ENCODE assay signal across 8 mouse cellular contexts in genomic region chr15:102243229-102244190, GRCm38 (mm10). TPM values are rescaled to one million over a fixed set of nuclear protein-coding genes. Genes with fewer than 3 reads are reported as not detected.
DNase-seq lines count a peak whose midpoint lies in the region; ATAC-seq lines count a peak whose summit lies in the region.

No protein-coding gene starts in this region.

- WGBS in neural tube, embryonic 11.5 days, result 9% methylated on average over 22 of the region's 22 CpGs
- 8% methylated on average over 22 of the region's 22 CpGs for WGBS in embryonic facial prominence, embryonic 10.5 days
- 6% methylated on average over 22 of the region's 22 CpGs for WGBS in limb, embryonic 12.5 days
- 10% methylated on average over 22 of the region's 22 CpGs for WGBS in midbrain, embryonic 14.5 days

- H3K4me3 ChIP-seq in neural tube, embryonic 11.5 days (ENCODE audit: low read depth, low read length), result 0 out of 2 replicates have a peak overlapping the region, but pooled peaks have one; percentile 8
- peak overlapping the region; percentile 76 for H3K4me3 ChIP-seq in embryonic facial prominence, embryonic 10.5 days
- H3K4me3 ChIP-seq in limb, embryonic 12.5 days (replicated peaks), result peak overlapping the region; percentile 67
- no peak overlapping the region for H3K4me3 ChIP-seq in midbrain, embryonic 14.5 days (replicated peaks; ENCODE audit: low read depth, low read length)

- no peak for ATAC-seq in neural tube, embryonic 11.5 days (ENCODE audit: insufficient read depth, low FRiP score, low TSS enrichment)
- no peak for ATAC-seq in limb, embryonic 12.5 days (ENCODE audit: insufficient number of reproducible peaks, insufficient read depth, low FRiP score, low TSS enrichment, low read depth)
- ATAC-seq in midbrain, embryonic 14.5 days (ENCODE audit: low FRiP score, low TSS enrichment), result no peak
- ATAC-seq in erythroid progenitor cell, adult 5-6 weeks (replicated peaks; ENCODE audit: low FRiP score, poor library complexity, severe bottlenecking), result no peak

- intact Hi-C loops in heart, postnatal 10 days (cut with DNase I), result no loop called here

- H3K9me3 ChIP-seq in neural tube, embryonic 11.5 days (ENCODE audit: control insufficient read depth, low read length), result no peaks in the 10 kb centered on the region
- H3K9me3 ChIP-seq in embryonic facial prominence, embryonic 10.5 days, result no peaks in the 10 kb centered on the region
- no peaks in the 10 kb centered on the region for H3K9me3 ChIP-seq in limb, embryonic 12.5 days
- no peaks in the 10 kb centered on the region for H3K9me3 ChIP-seq in midbrain, embryonic 14.5 days (ENCODE audit: control insufficient read depth, low read length)

- peaks cover 17% of the 10 kb centered on the region for H3K27me3 ChIP-seq in neural tube, embryonic 11.5 days (ENCODE audit: control insufficient read depth, insufficient read depth, low read length)
- peaks cover 62% of the 10 kb centered on the region for H3K27me3 ChIP-seq in embryonic facial prominence, embryonic 10.5 days (replicated peaks; ENCODE audit: low read depth, poor library complexity, severe bottlenecking)
- H3K27me3 ChIP-seq in limb, embryonic 12.5 days, result no peaks in the 10 kb centered on the region
- H3K27me3 ChIP-seq in midbrain, embryonic 14.5 days (ENCODE audit: control insufficient read depth, insufficient read depth, low read length), result peaks cover 46% of the 10 kb centered on the region

- H3K4me2 ChIP-seq in neural tube, embryonic 11.5 days (ENCODE audit: low read depth), result peak overlapping the region; percentile 34
- H3K4me2 ChIP-seq in limb, embryonic 12.5 days, result peak overlapping the region; percentile 97
- H3K4me2 ChIP-seq in midbrain, embryonic 14.5 days (ENCODE audit: low read length), result peak overlapping the region; percentile 15; the same call in 1 of the 2 replicates

- H3K9ac ChIP-seq in neural tube, embryonic 11.5 days (ENCODE audit: low read length), result no peak overlapping the region; the same call in 1 of the 2 replicates
- H3K9ac ChIP-seq in limb, embryonic 12.5 days (replicated peaks), result peak overlapping the region; percentile 62
- H3K9ac ChIP-seq in midbrain, embryonic 14.5 days (replicated peaks; ENCODE audit: low read length), result no peak overlapping the region

- H3K4me1 ChIP-seq in neural tube, embryonic 11.5 days (ENCODE audit: control insufficient read depth, insufficient read depth, low read length), result peaks cover 25% of the 10 kb centered on the region
- peaks cover 80% of the 10 kb centered on the region for H3K4me1 ChIP-seq in embryonic facial prominence, embryonic 10.5 days
- H3K4me1 ChIP-seq in limb, embryonic 12.5 days (replicated peaks), result peaks cover 51% of the 10 kb centered on the region
- H3K4me1 ChIP-seq in midbrain, embryonic 14.5 days (ENCODE audit: control insufficient read depth, insufficient read depth, low read length), result peaks cover 13% of the 10 kb centered on the region; the same call in 1 of the 2 replicates

- no peaks in the 10 kb centered on the region for H3K36me3 ChIP-seq in neural tube, embryonic 11.5 days (ENCODE audit: control insufficient read depth, insufficient read depth, low read length)
- peaks cover 43% of the 10 kb centered on the region for H3K36me3 ChIP-seq in embryonic facial prominence, embryonic 10.5 days (replicated peaks)
- H3K36me3 ChIP-seq in limb, embryonic 12.5 days, result peaks cover 35% of the 10 kb centered on the region
- H3K36me3 ChIP-seq in midbrain, embryonic 14.5 days (ENCODE audit: control insufficient read depth, insufficient read depth, low read length), result no peaks in the 10 kb centered on the region

- DNase-seq in neural tube, embryonic 11.5 days (ENCODE audit: low spot score), result no peak
- no peak for DNase-seq in neural tube, embryonic 10.5 days (ENCODE audit: extremely low spot score, low spot score)
- DNase-seq in embryonic facial prominence, embryonic 10.5 days (ENCODE audit: low spot score), result peak; percentile 73
- DNase-seq in heart, postnatal 10 days, result peak; percentile 58 to 62
- no peak for DNase-seq in midbrain, embryonic 14.5 days
- DNase-seq in cerebellum, adult 9-11 months, result no peak

- no peak overlapping the region for H3K27ac ChIP-seq in neural tube, embryonic 11.5 days (ENCODE audit: low read depth, low read length)
- peak overlapping the region; percentile 96 for H3K27ac ChIP-seq in embryonic facial prominence, embryonic 10.5 days (replicated peaks)
- H3K27ac ChIP-seq in limb, embryonic 12.5 days, result peak overlapping the region; percentile 100
- H3K27ac ChIP-seq in midbrain, embryonic 14.5 days (replicated peaks; ENCODE audit: low read depth, low read length), result no peak overlapping the region

RNA-seq across cellular contexts. Expression of gene Itgb7, which starts 11.8 kb away (rescaled TPM):
- 0.95 and 1.3 TPM in 2 replicates for polyA plus RNA-seq in neural tube, embryonic 11.5 days (2014; fragmentation: Nextera tagmentation; extraction: Ambion mirVana)
- 1.1 and 1.6 TPM in 2 replicates for polyA plus RNA-seq in embryonic facial prominence, embryonic 10.5 days (2016; fragmentation: Nextera tagmentation; extraction: Ambion mirVana)
- total RNA-seq in heart, postnatal 10 days (2021), result 1 to 10 TPM; 1.9 to 2.0 TPM
- 2.9 and 3.3 TPM in 2 replicates for polyA plus RNA-seq in limb, embryonic 12.5 days (2016; fragmentation: Nextera tagmentation; extraction: Ambion mirVana)
- polyA plus RNA-seq in midbrain, embryonic 14.5 days (2014; fragmentation: Nextera tagmentation; extraction: Ambion mirVana), result 0.57 and 0.78 TPM in 2 replicates
- total RNA-seq in erythroid progenitor cell, adult 5-6 weeks (2015; ENCODE audit: low replicate concordance), result 26.0 and 32.1 TPM in 2 replicates
- total RNA-seq in erythroid progenitor cell, adult 5-6 weeks (2017; ENCODE audit: low replicate concordance), result 21.8 and 32.8 TPM in 2 replicates

RNA-seq across cellular contexts. Expression of gene Rarg, which starts 13.8 kb away (rescaled TPM):
- 24.0 and 26.4 TPM in 2 replicates for polyA plus RNA-seq in neural tube, embryonic 11.5 days (2014; fragmentation: Nextera tagmentation; extraction: Ambion mirVana)
- polyA plus RNA-seq in embryonic facial prominence, embryonic 10.5 days (2016; fragmentation: Nextera tagmentation; extraction: Ambion mirVana), result 77.8 and 90.2 TPM in 2 replicates
- total RNA-seq in heart, postnatal 10 days (2021), result 10 to 100 TPM; 23.2 to 27.2 TPM
- 137 TPM in 2 replicates for polyA plus RNA-seq in limb, embryonic 12.5 days (2016; fragmentation: Nextera tagmentation; extraction: Ambion mirVana)
- 2.3 and 3.6 TPM in 2 replicates for polyA plus RNA-seq in midbrain, embryonic 14.5 days (2014; fragmentation: Nextera tagmentation; extraction: Ambion mirVana)
- 4.6 and 9.4 TPM in 2 replicates for total RNA-seq in erythroid progenitor cell, adult 5-6 weeks (2015; ENCODE audit: low replicate concordance)
- 2.6 and 3.6 TPM in 2 replicates for total RNA-seq in erythroid progenitor cell, adult 5-6 weeks (2017; ENCODE audit: low replicate concordance)

RNA-seq across cellular contexts. Expression of gene Gm9918, which starts 26.9 kb away (rescaled TPM):
- polyA plus RNA-seq in neural tube, embryonic 11.5 days (2014; fragmentation: Nextera tagmentation; extraction: Ambion mirVana), result 0.20 and 0.39 TPM in 2 replicates
- polyA plus RNA-seq in embryonic facial prominence, embryonic 10.5 days (2016; fragmentation: Nextera tagmentation; extraction: Ambion mirVana), result 0.75 and 1.3 TPM in 2 replicates
- total RNA-seq in heart, postnatal 10 days (2021), result not detected
- polyA plus RNA-seq in limb, embryonic 12.5 days (2016; fragmentation: Nextera tagmentation; extraction: Ambion mirVana), result 1.3 and 1.4 TPM in 2 replicates
- 0.09 TPM in 1 of 2 replicates, not detected in the other for polyA plus RNA-seq in midbrain, embryonic 14.5 days (2014; fragmentation: Nextera tagmentation; extraction: Ambion mirVana)
- not detected in 2 replicates for total RNA-seq in erythroid progenitor cell, adult 5-6 weeks (2015; ENCODE audit: low replicate concordance)
- not detected in 2 replicates for total RNA-seq in erythroid progenitor cell, adult 5-6 weeks (2017; ENCODE audit: low replicate concordance)

RNA-seq across cellular contexts. Expression of gene Mfsd5, which starts 35.7 kb away (rescaled TPM):
- 59.7 and 66.7 TPM in 2 replicates for polyA plus RNA-seq in neural tube, embryonic 11.5 days (2014; fragmentation: Nextera tagmentation; extraction: Ambion mirVana)
- polyA plus RNA-seq in embryonic facial prominence, embryonic 10.5 days (2016; fragmentation: Nextera tagmentation; extraction: Ambion mirVana), result 63.2 and 66.4 TPM in 2 replicates
- total RNA-seq in heart, postnatal 10 days (2021), result 10 to 100 TPM; 20.6 to 23.8 TPM
- polyA plus RNA-seq in limb, embryonic 12.5 days (2016; fragmentation: Nextera tagmentation; extraction: Ambion mirVana), result 56.1 and 58.8 TPM in 2 replicates
- 51.9 and 53.3 TPM in 2 replicates for polyA plus RNA-seq in midbrain, embryonic 14.5 days (2014; fragmentation: Nextera tagmentation; extraction: Ambion mirVana)
- total RNA-seq in erythroid progenitor cell, adult 5-6 weeks (2015; ENCODE audit: low replicate concordance), result 8.8 and 19.1 TPM in 2 replicates
- total RNA-seq in erythroid progenitor cell, adult 5-6 weeks (2017; ENCODE audit: low replicate concordance), result 3.1 and 5.1 TPM in 2 replicates

RNA-seq across cellular contexts. Expression of gene Csad, which starts 39.0 kb away (rescaled TPM):
- 32.8 TPM in 2 replicates for polyA plus RNA-seq in neural tube, embryonic 11.5 days (2014; fragmentation: Nextera tagmentation; extraction: Ambion mirVana)
- 48.6 and 48.7 TPM in 2 replicates for polyA plus RNA-seq in embryonic facial prominence, embryonic 10.5 days (2016; fragmentation: Nextera tagmentation; extraction: Ambion mirVana)
- 10 to 100 TPM; 25.6 to 33.8 TPM for total RNA-seq in heart, postnatal 10 days (2021)
- polyA plus RNA-seq in limb, embryonic 12.5 days (2016; fragmentation: Nextera tagmentation; extraction: Ambion mirVana), result 70.6 and 72.9 TPM in 2 replicates
- 25.9 and 28.1 TPM in 2 replicates for polyA plus RNA-seq in midbrain, embryonic 14.5 days (2014; fragmentation: Nextera tagmentation; extraction: Ambion mirVana)
- total RNA-seq in erythroid progenitor cell, adult 5-6 weeks (2015; ENCODE audit: low replicate concordance), result 8.3 and 23.9 TPM in 2 replicates
- total RNA-seq in erythroid progenitor cell, adult 5-6 weeks (2017; ENCODE audit: low replicate concordance), result 6.3 and 27.2 TPM in 2 replicates

Comparison
In these comparisons a context has a peak if more than half of its experiments do, and no peak if none do; other contexts are left out.
1. DNase-seq: peak in embryonic facial prominence, embryonic 10.5 days (single experiment) and heart, postnatal 10 days (2 of 2); none in neural tube, embryonic 11.5 days (single experiment), neural tube, embryonic 10.5 days (single experiment), midbrain, embryonic 14.5 days (single experiment) and cerebellum, adult 9-11 months (single experiment).
2. H3K27ac ChIP-seq: peak in embryonic facial prominence, embryonic 10.5 days (single experiment) and limb, embryonic 12.5 days (single experiment); none in neural tube, embryonic 11.5 days (single experiment) and midbrain, embryonic 14.5 days (single experiment).
3. H3K4me2 ChIP-seq: peak in every context shown above with its lines; median percentile 97 in limb, embryonic 12.5 days; 34 in neural tube, embryonic 11.5 days; 15 in midbrain, embryonic 14.5 days.